Mouse (Mus musculus) ES-E14 (cell line): ENCODE measurements around the gene Chrne.

Source experiments
- CHD2 ChIP-seq: IDR thresholded peaks from 2 replicates; pipeline ENCODE4 v1.6.1; 2014; ENCODE audit warnings: mild to moderate bottlenecking, low read depth, low read length, inconsistent platforms
- HCFC1 ChIP-seq: IDR thresholded peaks from 2 replicates; pipeline ENCODE4 v1.6.1; 2012; ENCODE audit warnings: low read length, inconsistent platforms, borderline replicate concordance; ENCODE audit not compliant: insufficient read depth
- MAFK ChIP-seq: IDR thresholded peaks from 2 replicates; pipeline ENCODE4 v1.6.1; 2014; ENCODE audit warnings: mild to moderate bottlenecking, low read depth, low read length, inconsistent platforms; ENCODE audit not compliant: insufficient read depth
- ZC3H11A ChIP-seq: IDR thresholded peaks from 2 replicates; pipeline ENCODE4 v1.6.1; 2012; ENCODE audit warnings: low read depth, mild to moderate bottlenecking, inconsistent platforms, low read length, borderline replicate concordance

GRCm38 (mm10) chr11:70579710-70580357 lies 39.2 kb downstream of the Chrne start:
- no peak for TF ChIP-seq ZC3H11A
- no peak for TF ChIP-seq CHD2
- TF ChIP-seq MAFK = no peak
- no peak for TF ChIP-seq HCFC1
